Mouse (Mus musculus): ENCODE measurements around the gene Pced1a. TPM values are rescaled to one million over a fixed set of nuclear protein-coding genes. Genes with fewer than 3 reads are reported as not detected.

Pced1a gene
- polyA plus RNA-seq, 1 experiment from 2014 or later = 6.7 TPM

DNA sequence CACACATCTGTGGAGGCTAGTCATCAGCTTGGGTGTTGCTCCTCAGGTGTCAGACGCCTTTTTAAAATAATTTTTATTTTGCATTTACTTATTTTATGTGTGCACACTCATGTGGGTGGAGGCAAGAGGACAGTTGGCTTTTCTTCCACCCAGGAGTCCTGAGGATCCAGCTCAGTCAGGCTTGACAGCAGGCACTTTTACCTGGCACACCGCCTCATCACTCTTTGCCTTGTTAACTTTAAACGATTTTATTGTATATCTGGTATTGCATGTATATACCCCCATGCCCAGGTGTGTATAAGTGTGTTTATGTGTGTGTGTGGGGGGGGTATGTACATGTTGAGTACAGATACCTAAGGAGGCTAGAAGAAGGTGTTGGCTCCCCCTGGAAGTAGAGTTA lies 33.4 kb upstream of the Pced1a start:
- ATAC-seq (ENCODE audit: insufficient number of reproducible peaks, insufficient read depth, low FRiP score, low read depth) = no peak
- Histone ChIP-seq H3K4me1 (ENCODE audit: control insufficient read depth in 2 of 2, insufficient read depth in 2 of 2, low read length in 2 of 2) (peaks cover 0 to 21% of the 10 kb centered on the region in 2 experiments; a peak in 2 of 4 replicates), H3K4me2 (ENCODE audit: low read length) (no peak overlapping the region), H3K27ac (replicated peaks in 1 of 2; ENCODE audit: control insufficient read depth in 1 of 2, insufficient read depth in 1 of 2, low read depth in 2 of 2, low read length in 2 of 2) (no peak overlapping the region), H3K9me3 (ENCODE audit: control insufficient read depth, low read length) (no peaks in the 10 kb centered on the region), H3K27me3 (ENCODE audit: control insufficient read depth, insufficient read depth, low read length) (no peaks in the 10 kb centered on the region), H3K9ac (ENCODE audit: low read length) (no peak overlapping the region), H3K36me3 (ENCODE audit: control insufficient read depth, insufficient read depth, low read length) (no peaks in the 10 kb centered on the region), H3K4me3 (ENCODE audit: control insufficient read depth in 1 of 2, insufficient read depth in 1 of 2, low read depth in 1 of 2, low read length in 2 of 2) (no peak overlapping the region)
- 80% methylated on average over 3 of the region's 3 CpGs for WGBS

DNA sequence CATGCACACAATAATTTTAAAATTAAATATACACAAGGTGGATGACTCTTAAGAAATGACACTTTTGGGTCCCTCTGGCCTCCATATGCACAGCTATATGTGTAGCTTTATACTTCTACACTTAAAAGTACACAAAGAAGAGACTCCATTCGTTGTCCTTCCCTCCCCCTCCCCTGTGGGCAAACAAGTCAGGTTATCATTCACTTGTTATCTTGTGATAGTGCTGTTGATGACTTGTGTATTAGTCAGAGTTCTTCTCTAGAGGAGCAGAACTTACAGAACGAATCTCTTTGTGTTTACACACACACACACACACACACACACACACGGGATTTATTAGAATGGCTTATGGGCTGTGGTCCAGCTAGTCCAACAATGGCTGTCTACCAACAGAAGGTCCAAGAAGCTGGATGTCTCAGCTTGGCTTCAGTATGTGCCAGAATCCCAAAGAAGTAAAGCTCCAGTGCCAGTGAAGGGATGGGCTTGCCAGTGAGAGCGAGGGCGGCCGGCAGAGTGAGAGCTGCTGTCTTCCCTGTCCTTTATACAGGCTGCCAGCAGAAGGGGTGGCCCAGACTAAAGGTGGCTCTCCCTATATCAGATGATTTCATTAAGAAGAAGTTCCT lies 30.4 kb upstream of the Pced1a start:
- Histone ChIP-seq H3K9ac (ENCODE audit: low read length) (no peak overlapping the region; the same call in 1 of the 2 replicates), H3K4me2 (ENCODE audit: low read length) (no peak overlapping the region), H3K27ac (replicated peaks in 1 of 2; ENCODE audit: control insufficient read depth in 1 of 2, insufficient read depth in 1 of 2, low read depth in 2 of 2, low read length in 2 of 2) (no peak overlapping the region), H3K9me3 (ENCODE audit: control insufficient read depth, low read length) (no peaks in the 10 kb centered on the region), H3K27me3 (ENCODE audit: control insufficient read depth, insufficient read depth, low read length) (no peaks in the 10 kb centered on the region), H3K4me3 (ENCODE audit: control insufficient read depth in 1 of 2, insufficient read depth in 1 of 2, low read depth in 1 of 2, low read length in 2 of 2) (no peak overlapping the region), H3K36me3 (ENCODE audit: control insufficient read depth, insufficient read depth, low read length) (no peaks in the 10 kb centered on the region), H3K4me1 (ENCODE audit: control insufficient read depth in 2 of 2, insufficient read depth in 2 of 2, low read length in 2 of 2) (peaks cover 10 to 41% of the 10 kb centered on the region in 2 experiments)
- WGBS = 61% methylated on average over 6 of the region's 6 CpGs
- no peak for ATAC-seq (ENCODE audit: insufficient number of reproducible peaks, insufficient read depth, low FRiP score, low read depth)

DNA sequence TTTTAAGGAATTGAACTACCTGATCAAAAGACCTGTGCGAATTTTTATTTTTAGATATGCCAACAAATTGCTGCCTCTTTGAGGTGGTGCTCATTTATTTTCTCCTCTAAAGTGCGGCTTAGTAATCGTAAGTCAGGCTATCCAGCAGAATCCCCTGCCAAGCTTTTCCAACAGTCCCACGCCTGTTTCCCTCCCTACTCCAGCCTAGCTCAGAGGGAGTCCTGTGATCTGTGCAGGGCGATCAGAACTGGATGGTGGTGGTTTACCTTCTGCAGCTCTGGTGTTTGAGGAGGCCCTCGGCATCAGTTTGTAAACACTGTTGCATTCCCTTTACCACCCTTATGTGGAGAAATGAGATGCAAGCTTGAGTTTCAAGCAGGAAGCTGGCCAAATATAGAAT lies 28.9 kb upstream of the Pced1a start:
- H3K27me3 ChIP-seq (ENCODE audit: control insufficient read depth, insufficient read depth, low read length) = 0 out of 2 replicates have a peak, but pooled peaks cover 6% of the 10 kb centered on the region
- H3K27ac ChIP-seq (replicated peaks in 1 of 2; ENCODE audit: control insufficient read depth in 1 of 2, insufficient read depth in 1 of 2, low read depth in 2 of 2, low read length in 2 of 2) = peak overlapping the region in 1 of 2 experiments; percentile 44; a peak in 1 of 4 replicates
- no peaks in the 10 kb centered on the region for H3K9me3 ChIP-seq (ENCODE audit: control insufficient read depth, low read length)
- H3K9ac ChIP-seq (ENCODE audit: low read length) = no peak overlapping the region
- no peak for ATAC-seq (ENCODE audit: insufficient number of reproducible peaks, insufficient read depth, low FRiP score, low read depth)
- H3K4me3 ChIP-seq (ENCODE audit: control insufficient read depth in 1 of 2, insufficient read depth in 1 of 2, low read depth in 1 of 2, low read length in 2 of 2) = no peak overlapping the region
- no peaks in the 10 kb centered on the region for H3K36me3 ChIP-seq (ENCODE audit: control insufficient read depth, insufficient read depth, low read length)
- WGBS = 56% methylated on average over 6 of the region's 6 CpGs
- H3K4me2 ChIP-seq (ENCODE audit: low read length) = peak overlapping the region; percentile 16; the same call in 1 of the 2 replicates
- H3K4me1 ChIP-seq (ENCODE audit: control insufficient read depth in 2 of 2, insufficient read depth in 2 of 2, low read length in 2 of 2) = peaks cover 10 to 38% of the 10 kb centered on the region in 2 experiments

DNA sequence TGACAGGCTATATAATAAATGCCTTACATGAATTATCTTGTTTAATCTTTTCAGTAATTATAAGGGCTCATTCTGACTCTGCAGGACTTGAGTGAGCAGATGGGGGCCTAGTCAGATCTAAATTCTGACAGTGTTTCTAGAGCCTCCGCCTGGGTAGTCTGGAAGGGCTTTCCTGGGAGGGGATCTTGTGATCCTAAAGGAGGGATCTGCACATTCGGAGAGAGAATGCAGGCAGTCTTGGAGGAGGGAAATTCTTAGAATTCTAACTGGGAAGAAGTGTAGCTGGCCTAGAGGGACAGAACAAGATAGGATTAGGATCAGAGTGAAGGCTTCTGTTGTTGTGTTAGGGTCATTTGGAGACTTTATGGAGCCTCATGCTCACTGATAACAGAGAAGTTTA lies 27.8 kb upstream of the Pced1a start:
- no peak overlapping the region for H3K4me3 ChIP-seq (ENCODE audit: control insufficient read depth in 1 of 2, insufficient read depth in 1 of 2, low read depth in 1 of 2, low read length in 2 of 2)
- H3K27me3 ChIP-seq (ENCODE audit: control insufficient read depth, insufficient read depth, low read length) = 0 out of 2 replicates have a peak, but pooled peaks cover 11% of the 10 kb centered on the region
- H3K9ac ChIP-seq (ENCODE audit: low read length) = no peak overlapping the region
- no peak for ATAC-seq (ENCODE audit: insufficient number of reproducible peaks, insufficient read depth, low FRiP score, low read depth)
- no peak overlapping the region for H3K27ac ChIP-seq (replicated peaks in 1 of 2; ENCODE audit: control insufficient read depth in 1 of 2, insufficient read depth in 1 of 2, low read depth in 2 of 2, low read length in 2 of 2)
- peaks cover 10 to 37% of the 10 kb centered on the region in 2 experiments for H3K4me1 ChIP-seq (ENCODE audit: control insufficient read depth in 2 of 2, insufficient read depth in 2 of 2, low read length in 2 of 2)
- no peaks in the 10 kb centered on the region for H3K9me3 ChIP-seq (ENCODE audit: control insufficient read depth, low read length)
- no peaks in the 10 kb centered on the region for H3K36me3 ChIP-seq (ENCODE audit: control insufficient read depth, insufficient read depth, low read length)
- WGBS = 41% methylated on average over 2 of the region's 2 CpGs
- H3K4me2 ChIP-seq (ENCODE audit: low read length) = no peak overlapping the region

DNA sequence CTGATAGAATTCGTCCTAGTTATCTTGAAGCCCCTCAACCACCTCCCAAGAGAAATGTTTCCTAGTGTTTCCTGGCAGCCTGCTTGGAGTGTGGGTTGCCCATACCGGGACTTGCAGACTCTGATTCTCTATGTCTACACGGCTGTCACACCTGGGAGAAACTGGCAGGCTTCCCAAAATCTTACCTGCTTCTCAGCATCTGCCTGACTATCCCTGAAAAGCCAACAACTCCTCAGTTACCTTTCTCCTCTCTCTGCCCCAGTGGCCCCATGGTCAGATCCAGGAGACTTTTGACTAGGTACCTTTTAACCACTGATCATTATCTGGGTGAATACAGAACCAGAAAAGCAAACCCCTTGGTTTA lies 27.2 kb upstream of the Pced1a start:
- ATAC-seq (ENCODE audit: insufficient number of reproducible peaks, insufficient read depth, low FRiP score, low read depth) = no peak
- Histone ChIP-seq H3K9ac (ENCODE audit: low read length) (peak overlapping the region; percentile 89; the same call in 1 of the 2 replicates), H3K27ac (replicated peaks in 1 of 2; ENCODE audit: control insufficient read depth in 1 of 2, insufficient read depth in 1 of 2, low read depth in 2 of 2, low read length in 2 of 2) (no peak overlapping the region), H3K4me2 (ENCODE audit: low read length) (peak overlapping the region; percentile 93), H3K4me1 (ENCODE audit: control insufficient read depth in 2 of 2, insufficient read depth in 2 of 2, low read length in 2 of 2) (peaks cover 10 to 34% of the 10 kb centered on the region in 2 experiments), H3K9me3 (ENCODE audit: control insufficient read depth, low read length) (no peaks in the 10 kb centered on the region), H3K27me3 (ENCODE audit: control insufficient read depth, insufficient read depth, low read length) (0 out of 2 replicates have a peak, but pooled peaks cover 11% of the 10 kb centered on the region), H3K36me3 (ENCODE audit: control insufficient read depth, insufficient read depth, low read length) (no peaks in the 10 kb centered on the region), H3K4me3 (ENCODE audit: control insufficient read depth in 1 of 2, insufficient read depth in 1 of 2, low read depth in 1 of 2, low read length in 2 of 2) (peak overlapping the region in 1 of 2 experiments; percentile 82; a peak in 1 of 4 replicates)
- WGBS = 36% methylated on average over 3 of the region's 3 CpGs

DNA sequence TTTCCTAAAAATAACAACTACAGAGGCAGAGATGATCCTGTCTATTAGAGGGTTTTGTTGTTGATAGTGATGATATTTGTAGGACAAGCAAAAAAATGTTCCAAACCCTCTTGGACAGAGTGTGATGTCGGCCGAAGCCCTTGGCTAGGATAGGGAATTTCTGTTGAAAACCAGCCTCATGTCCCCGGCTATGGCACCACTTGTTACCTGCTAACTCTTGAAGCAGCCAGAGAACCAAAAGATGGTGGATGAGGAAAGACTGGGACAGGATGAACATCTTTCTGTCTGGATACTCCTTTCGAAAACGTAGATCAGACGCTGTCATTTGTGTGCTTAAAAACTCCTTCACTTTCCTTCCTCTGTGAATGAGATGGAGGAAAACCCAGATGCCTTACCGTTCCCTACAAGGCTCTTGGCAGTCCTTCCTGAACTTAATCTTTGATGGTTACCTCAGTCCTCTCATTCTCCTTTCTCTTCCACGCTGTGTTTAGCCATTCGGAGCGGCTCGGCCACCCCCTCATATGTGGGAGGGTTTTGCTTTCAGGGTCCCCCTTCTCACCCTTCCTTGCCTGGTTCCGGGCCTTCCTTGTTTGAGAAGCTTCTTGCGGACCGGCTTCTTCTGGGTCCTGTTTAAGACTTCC lies 26.7 kb upstream of the Pced1a start:
- no peak for ATAC-seq (ENCODE audit: insufficient number of reproducible peaks, insufficient read depth, low FRiP score, low read depth)
- H3K4me1 ChIP-seq (ENCODE audit: control insufficient read depth in 2 of 2, insufficient read depth in 2 of 2, low read length in 2 of 2) = peaks cover 10 to 34% of the 10 kb centered on the region in 2 experiments
- H3K4me3 ChIP-seq (ENCODE audit: control insufficient read depth in 1 of 2, insufficient read depth in 1 of 2, low read depth in 1 of 2, low read length in 2 of 2) = peak overlapping the region; percentile 82 to 95; a peak in 3 of 4 replicates
- peak overlapping the region; percentile 89 for H3K9ac ChIP-seq (ENCODE audit: low read length)
- 51% methylated on average over 14 of the region's 14 CpGs for WGBS
- H3K27ac ChIP-seq (replicated peaks in 1 of 2; ENCODE audit: control insufficient read depth in 1 of 2, insufficient read depth in 1 of 2, low read depth in 2 of 2, low read length in 2 of 2) = no peak overlapping the region
- 0 out of 2 replicates have a peak, but pooled peaks cover 11% of the 10 kb centered on the region for H3K27me3 ChIP-seq (ENCODE audit: control insufficient read depth, insufficient read depth, low read length)
- no peaks in the 10 kb centered on the region for H3K9me3 ChIP-seq (ENCODE audit: control insufficient read depth, low read length)
- no peaks in the 10 kb centered on the region for H3K36me3 ChIP-seq (ENCODE audit: control insufficient read depth, insufficient read depth, low read length)
- peak overlapping the region; percentile 93 for H3K4me2 ChIP-seq (ENCODE audit: low read length)

DNA sequence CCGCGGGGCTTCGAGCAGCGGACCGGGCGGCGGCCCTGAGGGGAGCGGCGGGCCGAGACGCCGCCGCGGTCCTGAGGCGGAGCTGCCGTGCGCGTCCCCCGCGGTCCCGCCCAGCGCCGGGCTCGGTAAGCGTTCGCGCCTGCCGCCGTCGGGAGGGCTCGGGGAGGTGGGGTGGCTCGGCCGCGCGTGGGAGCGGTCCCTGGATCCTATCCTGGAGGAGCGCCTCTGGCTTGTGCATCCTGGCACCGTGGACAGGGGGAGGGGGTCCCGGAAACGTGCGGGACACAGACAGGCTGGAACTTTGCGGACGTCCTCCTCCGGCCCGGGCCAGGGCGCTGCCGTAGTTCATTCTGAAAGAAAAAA lies 25.9 kb upstream of the Pced1a start:
- 0 out of 2 replicates have a peak, but pooled peaks cover 11% of the 10 kb centered on the region for H3K27me3 ChIP-seq (ENCODE audit: control insufficient read depth, insufficient read depth, low read length)
- H3K4me1 ChIP-seq (ENCODE audit: control insufficient read depth in 2 of 2, insufficient read depth in 2 of 2, low read length in 2 of 2) = peaks cover 10 to 34% of the 10 kb centered on the region in 2 experiments
- peak overlapping the region; percentile 89 for H3K9ac ChIP-seq (ENCODE audit: low read length)
- H3K4me2 ChIP-seq (ENCODE audit: low read length) = peak overlapping the region; percentile 93
- no peaks in the 10 kb centered on the region for H3K9me3 ChIP-seq (ENCODE audit: control insufficient read depth, low read length)
- peak; percentile 83 for ATAC-seq (ENCODE audit: insufficient number of reproducible peaks, insufficient read depth, low FRiP score, low read depth)
- H3K27ac ChIP-seq (replicated peaks in 1 of 2; ENCODE audit: control insufficient read depth in 1 of 2, insufficient read depth in 1 of 2, low read depth in 2 of 2, low read length in 2 of 2) = peak overlapping the region; percentile 65 to 83; a peak in 3 of 4 replicates
- WGBS = under 1% methylated on average over 38 of the region's 47 CpGs
- H3K4me3 ChIP-seq (ENCODE audit: control insufficient read depth in 1 of 2, insufficient read depth in 1 of 2, low read depth in 1 of 2, low read length in 2 of 2) = peak overlapping the region; percentile 82 to 95
- no peaks in the 10 kb centered on the region for H3K36me3 ChIP-seq (ENCODE audit: control insufficient read depth, insufficient read depth, low read length)

All from heart, embryonic 14.5 days (tissue).